Mouse (Mus musculus) heart, adult 9 months (tissue): Measurements from ENCODE around the gene Acvr2a.
A peak's percentile ranks its signal among the peaks of the same experiment; 100 is the strongest.
"Not testable (repeated sequence)": the region's sequence is repeated elsewhere in the genome, so short reads cannot be mapped to it uniquely, and the experiment has no call there.

Experiments
- DNase-seq, 2 experiments: peaks; one replicate each; pipeline ENCODE4 v3.0.0; 2022; ENCODE audit warnings: low spot score in 2 of 2

Acvr2a gene

DNA sequence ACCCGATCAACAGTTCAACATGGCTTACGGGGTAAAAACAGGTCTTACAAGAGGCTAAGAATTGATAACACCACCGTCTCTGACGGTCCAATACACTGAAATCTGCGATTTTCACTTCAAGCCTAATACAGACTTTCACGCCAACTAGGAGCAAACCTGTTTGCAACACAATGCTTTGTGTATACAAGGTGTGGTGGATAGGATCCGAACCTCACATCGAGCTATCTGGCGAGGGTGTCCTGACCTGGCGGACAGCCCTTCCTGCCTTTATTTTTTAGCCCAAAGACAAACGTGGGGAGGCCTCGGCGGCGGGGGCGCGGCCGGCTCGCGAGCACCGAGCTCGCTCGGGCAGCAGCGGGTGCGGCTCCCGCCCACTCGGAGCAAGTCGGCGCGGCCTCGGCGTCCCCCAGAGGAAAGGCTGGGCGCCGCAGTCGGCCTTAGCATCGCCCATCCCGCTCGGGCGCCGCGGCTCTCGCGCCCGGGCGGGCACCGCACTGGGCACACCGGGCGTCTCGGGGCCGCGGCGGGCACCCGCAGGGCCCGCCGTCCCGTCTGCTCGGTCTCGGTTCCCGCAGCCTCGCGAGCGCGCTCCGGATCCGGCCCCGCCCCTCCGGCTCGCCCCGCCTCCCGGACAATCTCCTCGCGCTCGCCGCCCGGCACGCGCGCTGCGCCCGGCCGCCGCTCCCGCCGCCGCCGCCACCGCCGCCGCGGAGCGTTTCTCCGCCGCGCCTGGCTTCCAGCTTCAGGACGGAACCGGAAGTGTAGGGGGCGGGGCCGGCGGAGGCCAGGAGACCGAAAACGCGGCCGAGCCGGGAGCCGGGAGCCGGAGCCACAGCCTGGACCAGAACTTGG is at the start of gene Acvr2a:
Acvr2a (plus strand) TSS at position 739 of the 852 bp plus-strand sequence.
- DNase-seq: peak; percentile 89 to 91

DNA sequence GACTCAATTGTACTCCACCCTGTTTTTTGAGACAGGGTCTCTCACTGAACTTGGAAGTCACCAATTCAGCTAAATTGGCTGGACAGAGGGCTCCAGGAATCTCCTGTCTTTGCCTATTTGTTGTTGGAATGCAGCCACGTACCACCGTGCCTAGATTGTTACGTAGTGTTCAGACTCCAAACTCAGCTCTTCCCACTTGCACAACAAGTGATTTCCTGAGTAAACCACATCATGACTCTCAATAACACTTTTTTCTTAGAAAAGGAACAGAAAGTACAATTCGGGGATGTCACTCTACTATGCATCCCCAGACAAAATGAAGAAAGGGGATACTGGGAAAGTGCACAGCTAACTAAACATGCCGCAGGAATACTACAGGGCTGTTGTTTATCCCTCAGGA is 47.4 kb upstream of the Acvr2a start:
- DNase-seq: peak in 1 of 2 experiments; percentile 8

DNA sequence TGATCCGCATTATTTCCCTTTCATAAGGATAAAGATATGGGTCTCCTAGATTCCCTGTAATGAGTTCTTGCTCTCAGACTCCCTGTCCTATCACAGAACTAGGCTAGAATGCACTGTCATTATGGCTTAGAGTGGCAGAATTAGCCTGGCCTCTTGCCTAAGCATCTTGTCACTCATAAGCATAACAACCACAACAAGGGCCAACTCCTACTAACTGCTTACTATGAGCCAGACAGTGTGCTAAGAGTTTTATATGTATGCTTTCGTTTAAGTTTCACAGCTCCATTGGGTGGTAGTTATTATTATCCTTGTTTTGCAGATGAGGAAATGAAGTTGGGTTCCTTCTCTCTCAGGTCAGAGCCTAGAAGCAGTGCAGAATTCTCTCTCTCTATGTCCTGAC is 46.1 kb upstream of the Acvr2a start:
- peak in 1 of 2 experiments; percentile 3 for DNase-seq

DNA sequence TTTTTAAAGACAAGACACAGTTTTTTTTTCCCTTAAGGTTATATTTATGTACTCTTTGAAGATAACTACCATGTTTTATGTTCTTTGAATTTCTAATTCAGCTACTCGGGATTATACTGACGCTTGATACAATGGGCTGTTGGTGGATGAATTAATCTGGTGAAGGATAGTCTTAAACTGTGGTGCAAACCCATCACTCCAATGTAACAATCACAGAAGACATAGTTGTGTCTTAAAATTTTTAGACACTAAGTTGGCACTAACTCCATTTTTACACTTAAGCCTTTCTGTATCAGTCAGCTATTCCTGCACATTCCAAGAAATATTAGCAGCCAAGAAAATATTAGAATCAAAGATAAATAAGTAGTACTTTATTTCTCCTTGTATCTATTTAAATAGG is 45.7 kb upstream of the Acvr2a start:
- no peak for DNase-seq

DNA sequence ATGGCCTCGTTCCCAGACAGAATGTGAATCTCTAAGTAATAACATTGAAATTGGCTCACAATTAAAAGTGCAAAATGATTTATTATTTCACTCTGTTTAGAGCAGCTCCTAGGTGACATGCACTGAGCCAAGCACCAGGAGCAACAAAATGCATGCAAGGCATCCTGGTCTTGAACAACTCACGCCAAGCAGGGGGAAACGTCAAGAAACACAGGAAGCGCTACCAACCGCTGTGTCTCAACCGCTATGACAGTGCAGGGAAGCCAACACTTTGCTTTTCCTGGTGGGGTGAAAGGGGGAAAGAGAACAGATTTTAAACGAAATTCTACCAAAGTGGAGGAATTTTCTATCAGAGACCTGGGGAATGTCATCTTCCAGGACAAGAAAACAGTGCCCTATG is 43.8 kb upstream of the Acvr2a start:
- DNase-seq: no peak

DNA sequence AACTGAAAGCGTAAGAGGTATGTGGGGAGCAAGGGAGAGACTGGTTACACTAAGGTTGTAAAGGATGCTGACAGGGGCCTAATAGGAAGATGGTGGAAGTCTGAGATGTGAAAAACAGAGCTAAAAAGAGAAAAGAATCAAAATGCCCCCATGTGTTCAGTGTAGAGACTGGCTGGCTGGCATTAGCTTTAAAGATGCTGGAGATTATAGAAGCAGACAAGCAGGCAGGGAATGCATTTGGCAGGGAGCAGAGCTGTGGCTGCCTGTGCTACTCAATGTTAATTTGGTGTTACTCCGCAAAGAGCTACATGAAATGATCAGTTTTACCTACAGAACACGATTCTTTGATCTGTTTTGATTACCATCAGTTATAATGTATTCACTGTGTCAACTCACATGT is 43.3 kb upstream of the Acvr2a start:
- DNase-seq: no peak

DNA sequence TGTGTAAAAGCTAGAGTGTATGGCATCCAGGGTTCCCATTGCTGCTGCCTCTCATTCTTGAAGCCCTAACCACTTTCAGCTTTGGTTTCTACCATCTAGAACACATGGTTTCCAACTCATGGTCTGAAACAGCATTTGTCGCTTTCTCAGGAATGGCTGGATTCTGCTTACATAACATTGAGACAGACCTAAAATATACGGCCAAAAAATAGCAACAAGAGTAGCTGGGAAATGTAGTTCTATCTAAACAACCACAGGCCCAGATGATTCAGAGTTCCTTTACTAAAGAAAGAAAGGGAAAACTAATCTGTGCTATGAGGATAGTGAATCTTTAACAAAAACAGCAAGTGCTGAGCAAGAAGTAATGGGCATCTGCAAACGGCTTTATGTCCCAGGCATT is 38.6 kb upstream of the Acvr2a start:
- DNase-seq: no peak

DNA sequence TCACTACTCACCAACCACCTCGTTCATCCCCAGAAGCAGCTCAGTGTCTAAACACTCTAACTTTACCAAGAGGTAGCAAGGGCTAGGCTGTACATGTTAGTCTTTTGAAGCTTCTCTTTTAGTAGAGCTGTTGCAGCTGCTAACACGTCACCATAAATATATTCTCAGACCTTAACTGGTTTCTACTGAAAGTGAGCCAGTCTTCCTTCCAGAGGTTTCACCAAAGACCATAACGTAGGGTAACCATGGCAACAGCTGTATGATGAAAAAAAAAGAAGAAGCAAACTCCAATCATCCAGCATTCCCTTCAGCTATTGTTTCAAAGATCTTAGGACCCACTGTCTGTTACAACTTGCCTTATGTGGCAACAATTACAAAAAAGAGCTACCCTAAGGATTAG is 25.0 kb upstream of the Acvr2a start:
- no peak for DNase-seq

DNA sequence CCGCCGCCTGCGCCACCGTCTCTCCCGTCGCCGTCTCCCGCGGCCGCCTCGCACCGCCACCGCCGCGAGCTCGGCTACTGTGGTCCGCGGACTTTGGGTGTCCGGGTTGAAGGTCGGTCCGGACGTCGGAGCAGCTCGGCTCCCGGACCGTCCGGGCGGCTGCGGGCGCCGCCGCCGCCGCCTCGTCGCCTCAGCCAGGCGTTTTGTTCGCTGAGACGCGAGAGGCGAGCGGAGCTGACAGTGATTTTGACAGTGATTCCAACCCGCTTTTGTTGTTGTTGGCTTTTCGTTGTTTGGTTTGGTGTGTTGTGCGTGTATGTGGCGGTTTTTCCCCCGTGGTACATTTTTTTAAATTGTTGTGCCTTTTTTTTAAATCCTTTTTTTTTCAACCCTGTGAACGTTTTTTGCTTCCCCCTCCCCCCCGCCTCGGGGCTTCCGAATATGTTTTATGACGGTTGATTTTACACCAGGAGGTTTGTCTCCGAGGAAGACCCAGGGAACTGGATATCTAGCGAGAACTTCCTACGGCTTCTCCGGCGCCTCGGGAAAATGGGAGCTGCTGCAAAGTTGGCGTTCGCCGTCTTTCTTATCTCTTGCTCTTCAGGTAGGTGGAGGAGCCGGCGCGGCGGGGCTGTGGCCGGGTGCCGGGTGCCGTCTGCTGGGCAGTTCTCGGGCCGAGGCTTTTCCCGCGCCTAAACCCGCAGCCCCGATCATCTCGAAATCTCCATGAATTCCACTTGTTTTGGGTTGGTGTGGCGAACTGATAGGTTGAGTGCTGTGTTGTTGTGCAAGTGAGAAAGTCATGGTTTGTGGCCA is 522 bp downstream of the Acvr2a start:
- DNase-seq: peak; percentile 16 to 40

DNA sequence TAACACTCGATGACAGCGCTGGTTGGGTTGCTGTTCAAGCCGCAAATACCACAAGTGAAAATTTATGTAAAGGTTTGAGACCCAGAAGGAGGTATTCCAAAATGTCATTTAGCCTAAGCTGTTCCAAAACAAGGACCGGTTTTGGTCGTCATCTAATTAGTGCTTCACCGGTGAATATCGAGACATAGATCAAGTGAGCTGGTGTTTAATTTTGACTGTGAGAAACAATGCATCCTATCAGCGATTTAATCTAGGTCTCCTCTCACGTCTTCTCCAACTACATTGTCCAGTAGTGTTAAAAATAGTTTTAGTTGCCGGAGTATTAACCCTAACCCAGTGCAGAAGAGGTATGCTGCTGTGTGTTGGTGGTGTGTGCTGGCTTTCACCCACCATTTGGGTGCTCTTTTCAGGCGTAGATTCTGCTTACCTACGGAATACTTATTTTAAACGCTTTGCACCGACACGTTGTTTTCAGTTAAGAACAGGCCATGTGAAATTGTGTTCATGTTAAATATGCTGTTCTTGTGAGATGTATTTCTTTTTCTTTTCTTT is 1.2 kb downstream of the Acvr2a start:
- DNase-seq: no peak

DNA sequence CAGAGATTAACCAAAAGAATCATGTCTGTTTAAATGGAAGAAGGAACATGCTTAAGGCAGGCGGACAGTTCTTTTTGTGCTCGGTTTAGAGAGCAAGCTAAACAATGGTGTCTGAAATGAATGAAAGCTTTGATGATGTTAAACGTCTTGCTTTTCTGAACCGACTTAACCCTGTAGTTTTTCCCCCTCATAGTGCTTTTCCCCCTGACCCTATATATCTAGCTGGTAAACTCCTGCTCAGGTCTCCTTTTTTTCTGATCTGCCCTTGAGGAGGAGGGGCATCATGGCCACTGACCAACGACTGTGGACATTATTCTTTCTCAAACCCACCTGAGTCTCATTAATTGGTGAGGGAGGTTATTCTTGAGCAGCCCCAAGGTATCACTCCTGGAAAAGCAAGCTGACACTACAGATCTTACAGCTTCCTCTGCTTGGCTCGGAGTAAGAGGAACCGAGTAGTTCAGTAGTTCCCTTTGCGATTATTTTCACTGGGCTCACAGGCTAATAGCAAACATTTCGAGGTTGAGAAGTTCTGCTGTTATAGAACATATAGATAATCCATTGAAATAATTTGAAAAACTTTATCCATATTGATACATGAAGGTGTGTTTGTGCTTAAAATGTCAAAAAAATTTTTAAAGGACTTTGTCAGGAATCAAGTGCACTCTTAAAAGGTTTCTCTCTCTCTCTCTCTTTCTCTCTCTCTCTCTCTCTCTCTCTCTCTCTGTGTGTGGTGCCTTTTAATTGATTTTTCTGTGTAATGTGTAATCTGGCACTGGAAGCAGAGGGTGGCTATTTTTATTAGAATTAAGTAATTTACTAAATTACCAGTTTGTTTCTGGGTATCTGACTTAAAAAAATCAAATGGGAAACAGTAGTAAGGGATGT is 2.5 kb downstream of the Acvr2a start:
- DNase-seq: peak in 1 of 2 experiments; percentile 13

DNA sequence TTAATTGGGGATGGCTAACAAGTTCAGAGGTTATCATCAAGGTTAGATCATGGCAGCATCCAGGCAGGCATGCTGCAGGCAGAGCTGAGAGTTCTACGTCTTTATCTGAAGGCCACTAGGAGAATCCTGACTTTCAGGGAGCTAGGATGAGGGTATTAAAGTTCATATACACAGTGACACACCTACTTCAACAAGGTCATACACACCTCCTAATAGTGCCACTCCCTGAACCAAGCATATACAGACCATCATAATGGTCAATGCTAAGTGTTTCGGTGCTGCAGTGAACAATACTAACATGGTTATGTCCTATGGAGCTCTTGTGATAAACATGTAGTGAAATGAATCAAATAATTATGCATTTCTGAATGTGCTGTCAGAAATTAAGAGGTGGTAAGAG is 12.0 kb downstream of the Acvr2a start:
- no peak for DNase-seq

DNA sequence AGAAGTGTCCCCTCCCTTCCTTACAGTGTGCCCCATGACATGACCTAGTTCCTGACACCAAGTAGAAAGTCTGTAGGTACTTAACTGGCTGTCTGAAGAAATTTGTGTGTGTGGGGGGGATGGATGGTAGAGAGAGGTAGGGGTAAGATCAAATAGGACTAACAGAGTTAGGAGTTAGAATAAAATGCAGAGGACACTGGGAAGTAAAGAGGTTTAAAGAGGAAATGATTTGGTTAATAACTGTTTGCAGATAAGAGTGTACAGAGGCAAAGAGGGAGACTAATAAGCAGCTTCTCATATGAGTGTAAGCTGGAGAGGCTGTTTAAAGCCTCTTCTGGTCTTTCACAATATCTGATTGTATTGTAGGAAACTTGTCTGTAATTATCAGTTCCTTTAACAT is 12.5 kb downstream of the Acvr2a start:
- DNase-seq: no peak

DNA sequence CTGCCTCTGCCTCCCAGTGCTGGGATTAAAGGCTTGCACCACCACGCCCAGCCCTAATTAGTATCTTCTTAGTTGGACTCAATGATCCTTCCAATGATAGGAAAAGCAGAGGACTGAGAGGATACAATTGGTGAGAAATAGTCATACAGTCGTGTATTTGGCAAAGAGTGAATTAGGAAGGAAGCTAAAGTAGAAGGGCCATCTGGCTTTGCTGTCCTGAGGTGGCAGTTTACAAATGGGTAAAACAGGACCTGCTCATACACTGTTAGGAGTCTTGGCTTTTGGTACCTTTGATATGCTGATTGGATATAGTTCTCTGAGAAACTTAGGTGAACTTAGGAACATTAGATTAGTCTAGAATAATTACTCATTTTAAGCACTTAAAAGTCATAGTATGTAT is 16.6 kb downstream of the Acvr2a start:
- DNase-seq: peak in 1 of 2 experiments; percentile 21

DNA sequence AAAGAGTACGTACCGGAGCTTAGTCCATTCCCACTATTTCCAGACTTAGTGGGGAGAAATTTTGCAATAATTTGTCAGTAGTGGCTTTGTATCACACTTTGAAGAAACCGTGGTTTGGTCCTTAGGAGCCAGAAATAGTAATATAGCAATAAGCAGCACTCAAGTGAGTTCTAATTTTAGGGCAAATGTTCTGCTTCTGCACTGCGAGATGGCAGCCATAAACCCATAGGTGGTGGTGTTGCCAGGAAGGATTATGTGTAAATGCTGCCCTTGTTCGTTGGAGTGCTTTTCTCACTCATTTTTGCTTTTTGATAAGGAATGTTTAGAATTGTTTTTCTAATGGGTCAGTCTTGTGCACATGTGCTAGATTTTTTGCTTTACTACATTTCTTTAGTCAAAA is 18.4 kb downstream of the Acvr2a start:
- DNase-seq: no peak

DNA sequence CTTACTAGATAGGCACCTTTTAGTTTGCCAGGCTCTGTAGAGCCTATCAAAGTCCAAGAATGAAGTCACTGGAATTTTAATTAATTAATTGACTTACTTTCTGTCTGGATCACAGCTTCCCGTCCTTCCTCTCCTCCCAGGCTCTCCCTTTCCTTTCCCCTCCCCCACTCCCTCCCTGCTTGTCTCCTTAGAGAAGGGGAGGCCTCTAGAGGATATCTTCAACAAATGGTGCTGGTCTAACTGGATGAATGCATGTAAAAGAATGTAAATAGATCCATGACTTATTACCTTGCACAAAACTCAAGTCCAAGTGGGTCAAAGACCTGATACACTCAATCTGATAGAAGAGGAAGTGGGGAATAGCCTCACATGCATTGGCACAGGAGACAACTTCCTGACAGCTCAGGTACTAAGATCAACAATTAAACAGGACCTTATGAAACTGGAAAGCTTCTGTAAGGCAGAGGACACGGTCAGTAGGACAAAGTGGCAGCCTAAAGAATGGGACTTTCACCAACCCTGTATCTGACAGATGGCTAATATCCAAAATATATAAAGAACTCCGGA is 20.1 kb downstream of the Acvr2a start:
- DNase-seq: no peak

DNA sequence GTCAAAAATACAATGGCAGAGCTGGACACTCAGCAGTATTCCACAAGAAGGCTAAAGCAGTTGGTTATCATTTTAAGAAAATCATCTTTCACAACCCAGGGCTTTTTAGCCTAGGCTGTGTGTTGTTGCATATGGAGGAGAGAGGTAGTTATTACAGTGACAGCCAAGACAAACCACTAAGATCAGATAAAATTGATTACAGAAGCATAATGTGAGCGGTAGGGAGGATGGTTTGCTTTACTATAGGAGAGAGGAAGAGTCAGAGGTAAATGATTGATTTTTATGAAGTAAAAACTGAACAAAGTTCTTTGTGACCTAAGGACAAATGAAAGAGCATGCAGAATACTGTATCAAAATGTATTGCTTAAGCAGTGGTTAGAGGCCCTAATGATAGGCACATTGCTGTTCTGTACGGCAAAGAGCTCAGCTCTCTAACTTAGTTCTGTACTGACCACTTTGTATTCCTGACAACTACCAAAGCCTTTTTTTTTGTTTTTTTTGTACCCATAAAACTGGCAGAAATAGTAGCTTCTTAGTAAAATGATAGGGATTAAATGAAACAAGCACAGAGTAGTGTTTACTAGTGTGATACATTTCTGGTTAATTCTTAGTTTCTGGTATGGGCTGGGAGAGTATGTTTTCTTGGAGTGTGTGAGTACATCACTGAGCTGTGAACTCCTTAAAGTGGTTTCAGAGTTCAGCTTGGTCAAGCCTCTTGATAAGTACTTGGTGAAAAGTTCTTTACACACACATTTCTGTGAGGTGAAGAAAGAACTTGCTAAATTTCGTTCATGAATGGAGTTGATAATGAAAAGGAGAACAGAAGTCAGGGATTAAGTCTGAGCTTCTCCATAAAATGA is 27.9 kb downstream of the Acvr2a start:
- DNase-seq: no peak

DNA sequence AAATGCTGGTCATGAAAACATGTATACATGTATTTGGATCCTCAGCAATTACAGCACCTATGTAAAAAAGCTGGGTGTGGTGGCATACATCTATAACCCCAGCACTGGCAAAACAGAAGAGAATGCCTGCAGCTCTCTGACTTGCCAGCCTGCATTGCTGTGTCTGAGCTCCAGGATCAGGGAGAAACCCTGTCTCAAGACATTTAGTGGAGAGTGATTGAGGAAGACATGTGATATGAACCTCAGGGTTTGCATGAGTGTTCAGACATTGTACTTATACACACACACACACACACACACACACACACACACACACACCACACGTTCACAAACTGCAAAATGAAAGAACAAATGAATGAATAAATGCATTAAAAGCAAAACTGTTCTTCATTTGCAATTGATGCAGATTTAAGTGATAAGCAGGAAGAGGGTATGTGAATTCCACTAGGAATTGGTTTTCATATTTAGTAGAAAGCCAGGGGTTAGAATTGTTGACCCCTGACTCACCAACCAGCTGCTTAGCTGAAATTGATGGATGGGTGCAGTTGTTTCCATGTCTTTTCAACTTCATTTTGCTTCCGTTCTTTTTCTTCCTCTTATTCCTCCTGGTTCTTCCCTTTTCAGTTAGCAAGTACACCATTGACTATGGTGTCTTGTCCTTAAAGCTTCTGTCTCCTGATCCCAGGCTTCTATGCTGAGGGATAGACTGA is 32.9 kb downstream of the Acvr2a start:
- no peak for DNase-seq

DNA sequence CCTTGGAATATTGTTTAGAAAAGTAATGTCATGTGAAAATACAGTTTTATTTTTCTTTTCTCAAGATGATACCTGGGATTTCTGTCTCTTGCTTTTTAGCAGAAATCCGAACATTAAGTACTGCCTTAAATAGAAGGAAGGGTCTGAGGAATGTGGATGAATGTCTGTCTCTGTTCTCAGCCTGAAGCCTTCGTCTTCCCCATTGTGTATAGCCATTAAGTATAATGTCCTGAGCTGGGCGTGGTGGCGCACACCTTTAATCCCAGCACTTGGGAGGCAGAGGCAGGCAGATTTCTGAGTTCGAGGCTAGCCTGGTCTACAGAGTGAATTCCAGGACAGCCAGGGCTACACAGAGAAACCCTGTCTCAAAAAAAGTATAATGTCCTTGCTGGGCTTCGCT is 51.7 kb downstream of the Acvr2a start:
- DNase-seq: not testable (repeated sequence)
